Mouse (Mus musculus): ENCODE data around the gene Hat1. TPM values are rescaled to one million over a fixed set of nuclear protein-coding genes. Genes with fewer than 3 reads are reported as not detected.

Hat1 gene
- total RNA-seq, 1 experiment: 242 TPM

- Histone ChIP-seq H3K9ac (ENCODE audit: insufficient read depth, low read depth, low read length, poor library complexity, severe bottlenecking) (peak overlapping the region; percentile 38; the same call in 1 of the 2 replicates), H3K27ac (ENCODE audit: insufficient read depth, low read depth, low read length, poor library complexity, severe bottlenecking) (peak overlapping the region; percentile 26; the same call in 1 of the 2 replicates), H3K36me3 (ENCODE audit: control insufficient read depth, insufficient read depth, low read length, poor library complexity, severe bottlenecking) (no peaks in the 10 kb centered on the region), H3K4me1 (ENCODE audit: control insufficient read depth in 2 of 2, insufficient read depth in 2 of 2, low read length in 2 of 2, poor library complexity in 1 of 2) (peaks cover under 1 to 14% of the 10 kb centered on the region in 2 experiments; a peak in 3 of 4 replicates), H3K9me3 (ENCODE audit: control insufficient read depth, insufficient read depth, low read depth, low read length) (no peaks in the 10 kb centered on the region), H3K4me3 (ENCODE audit: insufficient read depth in 1 of 2, low read depth in 1 of 2, low read length in 2 of 2, poor library complexity in 1 of 2, severe bottlenecking in 1 of 2) (peak overlapping the region; percentile 26 to 54; a peak in 3 of 4 replicates)
- DNase-seq (ENCODE audit: low read depth, low spot score): no peak
- in situ Hi-C loops (cut with MboI; ENCODE audit: low sequenced_read_pairs in 2 of 2, unreplicated experiment in 2 of 2): no loop called here
- TF ChIP-seq MAFK (IDR thresholded peaks at IDR 0.05; ENCODE audit: insufficient read depth, low read depth, low read length) (no peak), ZC3H11A (IDR thresholded peaks at IDR 0.05; ENCODE audit: borderline replicate concordance, low read depth, low read length) (no peak), HCFC1 (IDR thresholded peaks at IDR 0.05; ENCODE audit: borderline replicate concordance, insufficient read depth, low read length) (no peak), CHD2 (IDR thresholded peaks at IDR 0.05; ENCODE audit: low read depth, low read length) (no peak), ZNF384 (IDR thresholded peaks at IDR 0.05; ENCODE audit: low read depth, low read length) (no peak)
These were observed 4.9 kb upstream of the Hat1 start for GRCm38 (mm10) chr2:71383890-71384289.

GRCm38 (mm10) chr2:71387766-71388165, 992 bp upstream of the Hat1 start:
- Histone ChIP-seq H3K27ac (ENCODE audit: insufficient read depth, low read depth, low read length, poor library complexity, severe bottlenecking) (peak overlapping the region; percentile 91), H3K9ac (ENCODE audit: insufficient read depth, low read depth, low read length, poor library complexity, severe bottlenecking) (peak overlapping the region; percentile 79), H3K9me3 (ENCODE audit: control insufficient read depth, insufficient read depth, low read depth, low read length) (no peaks in the 10 kb centered on the region), H3K4me1 (ENCODE audit: control insufficient read depth in 2 of 2, insufficient read depth in 2 of 2, low read length in 2 of 2, poor library complexity in 1 of 2) (peaks cover 2 to 14% of the 10 kb centered on the region in 2 experiments; a peak in 3 of 4 replicates), H3K4me3 (ENCODE audit: insufficient read depth in 1 of 2, low read depth in 1 of 2, low read length in 2 of 2, poor library complexity in 1 of 2, severe bottlenecking in 1 of 2) (peak overlapping the region in 1 of 2 experiments; percentile 45; a peak in 2 of 4 replicates), H3K36me3 (ENCODE audit: control insufficient read depth, insufficient read depth, low read length, poor library complexity, severe bottlenecking) (peaks cover 10% of the 10 kb centered on the region)
- in situ Hi-C loops (cut with MboI; ENCODE audit: low sequenced_read_pairs in 2 of 2, unreplicated experiment in 2 of 2): no loop called here
- TF ChIP-seq CHD2 (IDR thresholded peaks at IDR 0.05; ENCODE audit: low read depth, low read length) (no peak), ZNF384 (IDR thresholded peaks at IDR 0.05; ENCODE audit: low read depth, low read length) (no peak), ZC3H11A (IDR thresholded peaks at IDR 0.05; ENCODE audit: borderline replicate concordance, low read depth, low read length) (no peak), MAFK (IDR thresholded peaks at IDR 0.05; ENCODE audit: insufficient read depth, low read depth, low read length) (no peak), HCFC1 (IDR thresholded peaks at IDR 0.05; ENCODE audit: borderline replicate concordance, insufficient read depth, low read length) (peak; percentile 38; the same call in 1 of the 2 replicates)
- DNase-seq (ENCODE audit: low read depth, low spot score): no peak

GRCm38 (mm10) chr2:71389864-71390263, 1.1 kb downstream of the Hat1 start:
- peak overlapping the region; percentile 95 for H3K9ac ChIP-seq (ENCODE audit: insufficient read depth, low read depth, low read length, poor library complexity, severe bottlenecking)
- no peak overlapping the region; the same call in 1 of the 2 replicates for H3K27ac ChIP-seq (ENCODE audit: insufficient read depth, low read depth, low read length, poor library complexity, severe bottlenecking)
- TF ChIP-seq CHD2 (IDR thresholded peaks at IDR 0.05; ENCODE audit: low read depth, low read length) (no peak), HCFC1 (IDR thresholded peaks at IDR 0.05; ENCODE audit: borderline replicate concordance, insufficient read depth, low read length) (no peak), ZC3H11A (IDR thresholded peaks at IDR 0.05; ENCODE audit: borderline replicate concordance, low read depth, low read length) (no peak), ZNF384 (IDR thresholded peaks at IDR 0.05; ENCODE audit: low read depth, low read length) (no peak), MAFK (IDR thresholded peaks at IDR 0.05; ENCODE audit: insufficient read depth, low read depth, low read length) (no peak)
- no peak for DNase-seq (ENCODE audit: low read depth, low spot score)
- no peaks in the 10 kb centered on the region for H3K9me3 ChIP-seq (ENCODE audit: control insufficient read depth, insufficient read depth, low read depth, low read length)
- H3K4me3 ChIP-seq (ENCODE audit: insufficient read depth in 1 of 2, low read depth in 1 of 2, low read length in 2 of 2, poor library complexity in 1 of 2, severe bottlenecking in 1 of 2): peak overlapping the region; percentile 93 to 96
- H3K4me1 ChIP-seq (ENCODE audit: control insufficient read depth in 2 of 2, insufficient read depth in 2 of 2, low read length in 2 of 2, poor library complexity in 1 of 2): peaks cover 6 to 18% of the 10 kb centered on the region in 2 experiments; a peak in 3 of 4 replicates
- peaks cover 16% of the 10 kb centered on the region for H3K36me3 ChIP-seq (ENCODE audit: control insufficient read depth, insufficient read depth, low read length, poor library complexity, severe bottlenecking)
- in situ Hi-C loops (cut with MboI; ENCODE audit: low sequenced_read_pairs in 2 of 2, unreplicated experiment in 2 of 2): no loop called here

- in situ Hi-C loops (cut with MboI; ENCODE audit: low sequenced_read_pairs in 2 of 2, unreplicated experiment in 2 of 2): no loop called here
- Histone ChIP-seq H3K9ac (ENCODE audit: insufficient read depth, low read depth, low read length, poor library complexity, severe bottlenecking) (no peak overlapping the region), H3K36me3 (ENCODE audit: control insufficient read depth, insufficient read depth, low read length, poor library complexity, severe bottlenecking) (peaks cover 24% of the 10 kb centered on the region), H3K9me3 (ENCODE audit: control insufficient read depth, insufficient read depth, low read depth, low read length) (no peaks in the 10 kb centered on the region), H3K27ac (ENCODE audit: insufficient read depth, low read depth, low read length, poor library complexity, severe bottlenecking) (no peak overlapping the region), H3K4me3 (ENCODE audit: insufficient read depth in 1 of 2, low read depth in 1 of 2, low read length in 2 of 2, poor library complexity in 1 of 2, severe bottlenecking in 1 of 2) (no peak overlapping the region), H3K4me1 (ENCODE audit: control insufficient read depth in 2 of 2, insufficient read depth in 2 of 2, low read length in 2 of 2, poor library complexity in 1 of 2) (no peaks in the 10 kb centered on the region)
- no peak for DNase-seq (ENCODE audit: low read depth, low spot score)
- TF ChIP-seq ZNF384 (IDR thresholded peaks at IDR 0.05; ENCODE audit: low read depth, low read length) (no peak), HCFC1 (IDR thresholded peaks at IDR 0.05; ENCODE audit: borderline replicate concordance, insufficient read depth, low read length) (no peak), MAFK (IDR thresholded peaks at IDR 0.05; ENCODE audit: insufficient read depth, low read depth, low read length) (no peak), ZC3H11A (IDR thresholded peaks at IDR 0.05; ENCODE audit: borderline replicate concordance, low read depth, low read length) (no peak), CHD2 (IDR thresholded peaks at IDR 0.05; ENCODE audit: low read depth, low read length) (no peak)
These were observed 16.9 kb downstream of the Hat1 start for GRCm38 (mm10) chr2:71405613-71406012.
